Mouse (Mus musculus) heart, postnatal 0 days (tissue): ENCODE data around the gene Cmtm4. TPM values are rescaled to one million over a fixed set of nuclear protein-coding genes. Genes with fewer than 3 reads are reported as not detected.
A peak's percentile ranks its signal among the peaks of the same experiment; 100 is the strongest.

Experiments used
- ATAC-seq: fragments of 200-750 bp; cut with Nextera tagmentation; 2 replicates; pipeline ENCODE4 v1.8.0; 2017; ENCODE audit warnings: low read depth, moderate number of reproducible peaks, moderate library complexity; ENCODE audit not compliant: insufficient read depth
- DNase-seq: peaks from one replicate; pipeline ENCODE4 v3.0.0-alpha.2; 2016; ENCODE audit warnings: low spot score
- H3K27ac ChIP-seq: fragments of 300-500 bp; sonication (generic); 2 replicates; pipeline ENCODE4 v1.5.1; 2014; ENCODE audit warnings: low read depth, mild to moderate bottlenecking
- H3K27me3 ChIP-seq: fragments of 300-500 bp; sonication (generic); 2 replicates; pipeline ENCODE4 v1.6.1; 2014; ENCODE audit warnings: low read length, mixed read lengths; ENCODE audit not compliant: control insufficient read depth, insufficient read depth
- H3K36me3 ChIP-seq: fragments of 300-500 bp; sonication (generic); replicated peaks from 2 replicates; pipeline ENCODE4 v1.6.1; 2014; ENCODE audit warnings: low read length, mixed read lengths; ENCODE audit not compliant: control insufficient read depth, insufficient read depth
- H3K4me1 ChIP-seq: fragments of 300-500 bp; sonication (generic); 2 replicates; pipeline ENCODE4 v1.6.1; 2014; ENCODE audit warnings: antibody characterized with exemption; ENCODE audit not compliant: control insufficient read depth, insufficient read depth
- H3K4me2 ChIP-seq: fragments of 300-500 bp; sonication (generic); 2 replicates; pipeline ENCODE4 v1.6.1; 2014; ENCODE audit warnings: low read depth, mild to moderate bottlenecking, low read length, moderate library complexity
- H3K4me3 ChIP-seq: fragments of 300-500 bp; sonication (generic); 2 replicates; pipeline ENCODE4 v1.5.1; 2014; ENCODE audit warnings: low read depth, low read length
- H3K9ac ChIP-seq: fragments of 300-500 bp; sonication (generic); replicated peaks from 2 replicates; pipeline ENCODE4 v1.6.1; 2014; ENCODE audit warnings: low read depth, low read length, mixed read lengths
- H3K9me3 ChIP-seq: fragments of 300-500 bp; sonication (generic); replicated peaks from 2 replicates; pipeline ENCODE4 v1.6.1; 2016; ENCODE audit warnings: low read length; ENCODE audit not compliant: control insufficient read depth
- CTCF ChIP-seq: IDR thresholded peaks from 2 replicates; pipeline ENCODE4 v1.5.1; 2016; ENCODE audit warnings: antibody characterized with exemption, control low read depth, low read depth
- EP300 ChIP-seq: IDR thresholded peaks from 2 replicates; pipeline ENCODE4 v1.6.1; 2016; ENCODE audit warnings: antibody characterized with exemption, low read depth
- WGBS: fragments of 180-500 bp; shearing (Covaris S2); extraction: QIAGEN DNeasy Blood & Tissue Kit; methylation state at CpG from one replicate; pipeline ENCODE4 v1.1.7; 2014; 5-methylcytosine and 5-hydroxymethylcytosine counted together
- polyA plus RNA-seq: library from polyadenylated mRNA; unstranded; fragments of >200 nt; fragmentation: Nextera tagmentation; extraction: Ambion mirVana; gene quantifications from 2 replicates; pipeline ENCODE4 v1.2.1, GENCODE M21; 2015
- total RNA-seq: library from RNA; depleted of rRNA; stranded (reverse); fragments of >200 nt; gene quantifications from 2 replicates; pipeline ENCODE4 v1.2.3, GENCODE M21; 2014; ENCODE audit warnings: low replicate concordance

The Cmtm4 gene
- total and polyA plus RNA-seq, 2 experiments from 2014 or later: 1.2 to 10.2 TPM

GRCm38 (mm10) chr8:104416022-104416421 is 20.4 kb upstream of the Cmtm4 start:
- H3K9ac ChIP-seq: no peak overlapping the region
- 84% methylated on average over 6 of the region's 6 CpGs for WGBS
- no peak overlapping the region for H3K4me3 ChIP-seq
- peaks cover 25% of the 10 kb centered on the region for H3K4me1 ChIP-seq
- ATAC-seq (no peak), DNase-seq (no peak)
- TF ChIP-seq EP300: no peak
- H3K9me3 ChIP-seq: no peaks in the 10 kb centered on the region
- no peak overlapping the region for H3K27ac ChIP-seq
- peaks cover 39% of the 10 kb centered on the region for H3K36me3 ChIP-seq
- no peaks in the 10 kb centered on the region for H3K27me3 ChIP-seq
- no peak overlapping the region for H3K4me2 ChIP-seq

- Histone ChIP-seq H3K4me1 (peaks cover 25% of the 10 kb centered on the region), H3K36me3 (peaks cover 21% of the 10 kb centered on the region), H3K9ac (no peak overlapping the region), H3K27ac (peak overlapping the region; percentile 66), H3K9me3 (no peaks in the 10 kb centered on the region), H3K4me2 (no peak overlapping the region), H3K27me3 (no peaks in the 10 kb centered on the region), H3K4me3 (no peak overlapping the region)
- WGBS: 57% methylated on average over 3 of the region's 3 CpGs
- DNase-seq (no peak), ATAC-seq (peak; percentile 21; the same call in 1 of the 2 replicates)
- TF ChIP-seq CTCF (peak; percentile 32), EP300 (no peak)
These were observed 18.6 kb upstream of the Cmtm4 start for GRCm38 (mm10) chr8:104414204-104414603.

- ATAC-seq: 0 out of 2 replicates have a peak, but pooled peaks have one; percentile 24
- TF ChIP-seq EP300 (no peak), CTCF (no peak)
These were observed 18.2 kb upstream of the Cmtm4 start for GRCm38 (mm10) chr8:104413770-104414169.

GRCm38 (mm10) chr8:104412805-104413532 is 17.4 kb upstream of the Cmtm4 start:
- Histone ChIP-seq H3K4me2 (no peak overlapping the region), H3K4me1 (peaks cover 25% of the 10 kb centered on the region), H3K9ac (no peak overlapping the region), H3K4me3 (no peak overlapping the region), H3K27ac (peak overlapping the region; percentile 66), H3K9me3 (no peaks in the 10 kb centered on the region), H3K36me3 (peaks cover 11% of the 10 kb centered on the region; the same call in 1 of the 2 replicates), H3K27me3 (no peaks in the 10 kb centered on the region)
- DNase-seq (no peak), ATAC-seq (peak; percentile 60; the same call in 1 of the 2 replicates)
- no peak for TF ChIP-seq CTCF
- TF ChIP-seq EP300: no peak
- WGBS: 27% methylated on average over 7 of the region's 7 CpGs

More at GRCm38 (mm10) chr8:104413770-104414169, 18.2 kb upstream of the Cmtm4 start:
- no peak overlapping the region for H3K4me3 ChIP-seq
- H3K27me3 ChIP-seq: no peaks in the 10 kb centered on the region
- no peaks in the 10 kb centered on the region for H3K9me3 ChIP-seq
- no peak for DNase-seq
- H3K4me1 ChIP-seq: peaks cover 25% of the 10 kb centered on the region
- no peak overlapping the region for H3K4me2 ChIP-seq
- peaks cover 17% of the 10 kb centered on the region; the same call in 1 of the 2 replicates for H3K36me3 ChIP-seq
- 43% methylated on average over 4 of the region's 4 CpGs for WGBS
- peak overlapping the region; percentile 66 for H3K27ac ChIP-seq
- H3K9ac ChIP-seq: no peak overlapping the region

- Histone ChIP-seq H3K27ac (no peak overlapping the region), H3K9me3 (no peaks in the 10 kb centered on the region), H3K27me3 (no peaks in the 10 kb centered on the region), H3K4me1 (peaks cover 25% of the 10 kb centered on the region), H3K36me3 (peaks cover under 1% of the 10 kb centered on the region; the same call in 1 of the 2 replicates), H3K4me2 (no peak overlapping the region), H3K4me3 (no peak overlapping the region), H3K9ac (no peak overlapping the region)
- WGBS: 79% methylated on average over 3 of the region's 3 CpGs
- ATAC-seq (no peak), DNase-seq (no peak)
- no peak for TF ChIP-seq CTCF
- TF ChIP-seq EP300: no peak
These were observed 16.4 kb upstream of the Cmtm4 start for GRCm38 (mm10) chr8:104411972-104412371.
